Mouse (Mus musculus) thymus, postnatal 10 days (tissue): Measurements from ENCODE around the gene Mpp5.

Experiments
- DNase-seq, 2 experiments: peaks; one replicate each; pipeline ENCODE4 v3.0.0; 2021; ENCODE audit warnings: low spot score in 2 of 2

The Mpp5 gene

DNA sequence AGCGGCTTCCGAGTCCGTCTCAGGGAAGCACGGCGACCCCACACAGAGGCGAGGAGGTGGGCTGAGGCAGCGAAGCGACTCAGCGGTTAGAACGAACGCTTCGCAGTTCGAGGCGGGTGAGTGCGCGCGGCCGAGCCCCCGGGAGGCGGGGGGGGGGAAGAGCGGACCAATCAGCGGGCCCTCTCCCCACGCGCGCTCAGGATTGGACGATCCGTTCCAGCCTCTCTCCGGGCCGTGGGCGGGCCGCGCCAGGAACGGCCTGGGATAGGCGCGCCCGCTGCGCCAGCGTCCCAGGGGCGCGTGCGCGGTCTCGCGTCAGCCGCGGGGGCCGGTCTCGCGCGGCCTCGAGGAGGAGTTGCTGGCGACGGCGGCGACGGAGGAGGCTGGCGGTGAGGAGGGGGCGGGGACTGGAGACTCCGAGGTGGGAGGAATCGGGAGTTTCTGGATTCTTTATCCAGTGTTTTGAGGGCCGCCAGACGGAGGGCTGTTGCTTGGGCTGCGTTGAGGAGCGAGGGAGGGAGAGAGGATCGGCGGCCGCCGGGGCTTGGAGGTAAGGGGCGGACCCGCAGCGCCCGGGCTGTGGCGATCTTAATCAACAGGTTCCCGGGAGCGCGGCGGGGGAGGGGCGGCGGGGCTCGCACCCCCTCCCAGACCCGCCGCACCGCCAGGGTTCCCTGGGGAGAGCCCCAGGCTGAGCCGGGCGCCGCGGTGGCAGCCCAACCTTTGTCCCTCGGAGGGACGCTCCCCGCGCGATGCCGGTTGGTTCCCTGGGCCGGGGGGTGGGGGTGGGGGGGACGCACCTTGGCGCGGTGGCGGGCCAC is at the start of gene Mpp5:
TSS of gene Mpp5 (plus strand) at position 351 of the 821 bp plus-strand sequence.
- peak; percentile 95 to 96 for DNase-seq

DNA sequence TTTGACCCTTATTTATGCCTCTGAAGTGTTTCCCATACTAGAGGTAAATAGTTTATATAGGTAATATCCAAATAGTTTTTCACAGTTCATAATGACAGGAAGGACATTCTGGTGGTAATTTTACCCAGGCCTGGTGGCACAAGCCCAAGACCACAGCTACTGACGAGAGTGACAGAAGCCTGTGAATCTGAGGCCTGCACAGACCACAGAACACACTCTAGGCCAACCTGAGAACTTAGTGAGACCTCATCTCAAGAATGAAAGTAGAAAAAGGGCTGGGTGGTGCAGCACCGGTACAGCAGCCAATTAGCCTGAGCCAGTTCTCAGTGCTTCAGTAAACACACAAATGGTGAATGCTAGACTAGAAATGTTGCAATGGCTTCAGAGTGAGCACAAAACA is 30.9 kb upstream of the Mpp5 start:
- no peak for DNase-seq

DNA sequence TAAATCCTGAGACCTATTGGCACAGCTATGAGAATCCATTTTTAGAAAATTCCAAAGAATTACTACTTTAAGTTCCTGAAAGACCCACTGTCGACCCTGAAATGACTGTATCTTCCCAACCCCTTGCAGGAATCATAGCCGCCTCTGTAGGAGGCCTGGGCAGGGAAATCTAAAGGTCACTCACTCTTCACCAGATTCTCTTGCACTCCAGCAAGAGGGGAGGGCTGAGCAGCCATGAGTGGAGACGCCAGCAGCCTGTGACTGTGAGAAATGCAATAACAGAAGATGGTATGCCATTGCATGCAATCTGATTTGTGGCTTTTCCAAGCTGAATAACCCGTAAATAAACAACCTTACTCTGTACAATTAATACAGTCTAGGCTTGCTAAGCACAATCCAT is 21.0 kb upstream of the Mpp5 start:
- DNase-seq, result no peak

DNA sequence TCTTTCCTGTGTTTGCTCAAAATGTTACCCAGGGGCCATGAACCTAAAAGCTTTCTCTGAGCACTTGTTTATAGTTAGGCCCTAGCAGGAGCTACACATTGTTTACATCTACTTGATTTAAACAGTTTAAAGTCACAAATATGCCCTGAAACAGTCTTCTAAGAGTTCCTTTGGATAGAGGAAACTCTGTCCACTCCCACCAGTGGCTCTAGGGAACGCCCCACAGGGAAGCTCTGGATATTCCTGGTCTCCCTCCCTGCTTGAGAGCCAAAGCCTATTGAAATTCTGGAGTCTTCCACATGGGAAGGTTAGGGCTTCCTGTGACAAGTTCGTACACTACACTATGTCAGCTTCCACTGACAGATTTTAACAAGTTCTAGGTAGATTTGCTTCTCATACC is 9.1 kb upstream of the Mpp5 start:
- DNase-seq, result no peak

DNA sequence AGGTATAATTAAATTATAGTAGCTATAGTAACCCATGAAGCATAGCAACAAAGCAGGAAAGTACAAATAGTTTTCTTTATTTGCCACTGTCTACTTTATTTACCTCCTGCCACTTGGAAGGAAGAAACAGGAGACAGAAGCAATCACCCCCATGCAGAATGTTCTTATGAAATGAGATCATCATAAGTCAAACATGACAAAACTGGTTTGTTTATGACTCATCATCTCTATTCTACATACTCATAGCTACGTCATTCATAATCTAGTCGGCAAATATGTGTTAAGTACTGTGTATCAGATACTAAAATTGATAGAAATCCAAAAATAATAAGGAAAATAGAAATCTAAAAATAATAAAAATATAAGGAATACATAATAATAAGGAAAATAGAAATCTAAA is 8.4 kb upstream of the Mpp5 start:
- DNase-seq, result no peak

DNA sequence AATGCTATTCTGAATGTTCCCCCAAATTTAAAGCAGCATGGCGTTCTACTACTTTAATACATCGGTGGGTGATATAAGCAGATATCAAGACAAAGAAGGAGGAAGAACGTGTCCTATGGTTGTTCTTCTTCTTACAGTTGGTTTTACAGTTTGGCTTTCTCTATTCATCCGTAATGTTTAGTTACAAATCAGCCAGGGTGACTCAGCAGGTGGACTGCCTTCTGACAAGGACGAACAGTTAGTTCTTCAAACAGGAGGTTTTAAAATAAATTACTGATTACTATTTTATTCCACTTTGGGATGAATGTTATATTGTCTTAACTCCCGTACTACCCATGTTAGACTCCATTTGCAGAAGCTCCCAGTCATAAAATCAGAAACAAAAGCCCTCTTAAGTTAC is 2.5 kb upstream of the Mpp5 start:
- DNase-seq, result no peak

DNA sequence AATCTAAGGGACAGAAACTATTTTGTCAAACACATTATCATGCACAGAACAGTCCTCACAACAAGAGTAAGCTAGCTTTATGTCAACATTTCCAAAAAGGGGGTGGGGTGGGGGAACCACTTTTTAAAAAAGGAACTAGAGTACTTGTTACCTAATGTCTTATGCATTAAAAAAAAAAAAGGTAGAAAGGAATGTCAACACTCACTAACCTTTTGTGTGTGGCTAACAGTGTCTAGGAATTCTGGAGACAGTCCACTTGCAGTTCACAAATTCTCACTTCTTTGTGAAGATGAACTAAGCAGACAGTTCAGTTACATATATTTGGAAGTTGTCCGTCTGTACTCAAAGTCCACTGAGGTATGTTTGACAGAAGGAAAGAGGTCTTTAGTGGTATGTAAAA is 1.3 kb upstream of the Mpp5 start:
- DNase-seq, result no peak

DNA sequence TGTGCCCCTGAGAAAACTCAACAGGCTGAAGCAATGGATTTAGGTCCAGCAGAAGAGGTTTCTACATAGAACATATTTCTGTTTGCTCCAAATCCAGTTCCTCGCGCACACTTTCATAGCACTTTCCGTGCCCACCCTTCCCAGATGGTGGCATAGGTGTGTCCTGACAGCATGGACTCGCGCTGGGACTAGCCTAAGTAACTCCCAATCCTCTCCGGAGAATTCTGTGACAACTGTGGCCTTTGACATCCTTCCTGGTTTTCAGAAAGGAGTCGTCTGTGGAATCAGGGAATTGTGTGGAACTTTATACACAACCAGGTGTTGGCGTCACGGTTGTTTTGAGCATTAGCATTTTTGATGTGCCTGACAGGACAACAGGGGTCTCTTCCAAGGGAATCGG is 594 bp upstream of the Mpp5 start:
- peak in 1 of 2 experiments; percentile 14 for DNase-seq

DNA sequence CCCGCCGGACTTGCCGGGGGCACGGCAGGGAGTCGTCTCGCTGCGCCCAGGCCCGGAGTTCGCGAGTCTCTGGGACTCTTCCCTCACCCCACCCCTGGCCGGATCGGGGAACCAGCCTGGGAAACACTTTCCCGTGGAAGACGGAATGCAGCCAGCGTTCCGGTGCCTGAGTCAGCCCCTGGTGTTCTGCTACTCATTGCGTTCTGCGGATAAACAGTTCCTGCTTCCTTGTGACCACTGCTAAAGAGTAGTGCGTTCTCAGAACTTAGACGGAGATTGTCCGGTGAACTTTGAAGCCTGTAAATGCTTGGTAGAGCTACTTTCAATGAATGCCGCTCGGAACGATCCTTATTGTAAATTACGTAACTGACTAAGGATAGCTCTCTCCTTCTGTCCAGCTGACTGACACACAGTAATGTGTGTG is 683 bp downstream of the Mpp5 start:
- DNase-seq, result peak; percentile 32 to 43

DNA sequence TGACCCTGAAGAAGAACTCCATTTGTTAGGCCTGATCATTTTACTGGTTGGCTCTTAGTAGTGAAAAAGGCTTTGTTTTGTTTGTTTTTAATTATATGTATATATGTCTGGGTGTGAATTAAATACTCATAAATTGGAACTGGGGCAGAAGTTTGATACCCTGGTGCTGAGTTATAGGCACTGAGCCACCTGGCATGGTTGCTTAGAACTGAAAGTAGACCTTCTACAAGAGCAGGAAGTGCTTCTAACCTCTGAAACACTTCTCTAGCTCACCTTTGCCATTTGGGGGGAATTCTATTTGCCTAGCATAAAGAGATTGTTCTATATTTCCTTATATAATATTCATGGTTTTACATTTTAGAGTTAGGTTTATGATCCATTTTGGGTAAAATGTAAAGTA is 13.3 kb downstream of the Mpp5 start:
- DNase-seq, result peak in 1 of 2 experiments; percentile 5

DNA sequence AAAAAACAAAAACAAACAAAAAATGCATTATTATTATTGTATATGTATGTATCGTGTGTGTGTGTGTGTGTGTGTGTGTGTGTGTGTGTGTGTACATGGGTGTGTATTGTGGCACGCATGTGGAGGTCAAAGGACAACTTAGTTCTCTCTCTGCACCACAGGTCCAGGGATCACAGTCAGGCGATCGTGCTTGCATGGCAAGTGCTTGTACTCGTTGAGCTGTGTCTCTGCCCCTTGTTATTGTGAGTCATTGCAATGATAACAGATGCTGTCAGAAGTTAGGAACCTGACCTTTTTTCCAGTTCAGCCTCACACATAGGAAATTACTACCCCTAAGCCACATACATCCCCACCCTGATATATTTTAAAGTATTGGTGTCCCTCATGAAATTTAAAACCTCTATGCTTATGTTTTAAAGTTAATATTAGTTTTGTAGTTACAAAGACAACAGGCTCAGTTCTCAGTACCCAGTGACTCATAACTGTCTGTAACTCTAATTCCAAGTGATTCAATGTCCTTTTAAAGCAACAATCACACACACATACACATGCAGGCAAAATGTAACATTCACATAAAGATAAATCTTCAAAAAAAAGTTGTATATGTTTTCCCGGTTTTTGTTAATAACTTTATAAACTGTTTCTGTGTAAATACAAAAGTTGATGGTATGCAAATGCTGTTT is 20.5 kb downstream of the Mpp5 start:
- DNase-seq, result no peak

DNA sequence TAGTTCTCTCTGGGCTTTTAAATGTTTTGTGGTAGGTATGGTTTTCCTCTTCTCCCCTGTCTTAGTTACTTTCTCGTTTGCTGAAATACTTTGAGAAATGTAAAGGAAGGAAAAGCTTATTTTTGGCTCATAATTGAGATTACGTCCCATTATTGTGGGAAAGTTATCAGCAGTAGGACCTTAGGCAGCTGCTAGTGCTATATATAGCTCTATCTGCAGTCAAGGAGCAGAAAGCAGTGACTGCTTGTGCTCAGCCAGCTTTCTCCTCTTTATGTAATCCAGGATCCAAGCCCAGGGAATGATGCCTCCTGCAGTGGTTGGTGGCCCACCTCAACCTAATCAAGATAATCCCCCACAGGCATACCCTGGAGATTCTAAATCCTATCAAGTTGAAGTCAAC is 24.5 kb downstream of the Mpp5 start:
- DNase-seq, result no peak

DNA sequence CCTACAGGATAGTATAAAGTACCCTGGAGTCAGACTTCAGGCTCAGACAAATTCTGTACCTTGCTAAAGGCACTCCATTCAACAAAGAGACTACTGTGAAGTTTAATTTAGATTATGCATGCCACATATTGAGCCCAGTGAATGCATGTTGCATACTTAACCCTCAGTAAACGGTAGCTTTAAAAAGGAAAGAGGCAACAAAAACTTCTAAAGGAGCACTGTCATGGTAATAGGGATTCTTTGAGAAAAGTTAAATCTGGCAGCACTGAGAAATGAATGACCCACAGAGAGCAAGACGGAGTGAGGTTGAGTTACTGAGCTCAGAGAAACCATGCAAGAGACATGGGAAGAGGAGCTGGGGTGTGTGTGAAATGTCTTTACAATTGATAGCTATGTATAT is 29.2 kb downstream of the Mpp5 start:
- no peak for DNase-seq

DNA sequence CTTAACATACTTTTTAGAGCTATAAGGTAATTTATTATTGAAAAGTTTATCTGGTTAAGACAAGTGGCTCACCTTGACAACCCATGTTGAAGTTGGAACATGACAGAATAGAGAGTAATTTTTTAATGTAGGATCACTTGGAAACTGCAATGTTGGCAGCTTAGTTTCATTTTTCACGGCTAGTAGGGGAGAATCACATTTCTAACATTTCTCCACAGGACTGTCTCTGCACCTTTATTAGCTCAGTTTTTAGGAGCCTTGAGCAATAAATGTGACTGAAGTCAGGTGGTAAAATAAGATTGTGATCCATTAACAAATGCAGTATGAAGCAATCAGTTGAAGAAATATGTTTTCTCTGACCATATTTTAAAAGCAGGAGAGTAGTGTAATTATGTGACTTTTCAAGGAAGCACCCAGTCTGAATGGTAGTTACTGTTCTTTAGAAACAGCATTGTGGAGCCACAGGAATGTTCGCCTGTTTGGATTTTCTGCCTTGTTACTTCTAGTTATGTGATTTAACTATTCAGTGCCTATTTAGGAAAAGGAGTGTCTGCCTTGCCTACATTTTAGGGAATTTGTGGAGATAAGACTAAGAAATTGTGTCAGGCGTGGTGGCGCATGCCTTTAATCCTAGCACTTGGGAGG is 29.8 kb downstream of the Mpp5 start:
- no peak for DNase-seq

DNA sequence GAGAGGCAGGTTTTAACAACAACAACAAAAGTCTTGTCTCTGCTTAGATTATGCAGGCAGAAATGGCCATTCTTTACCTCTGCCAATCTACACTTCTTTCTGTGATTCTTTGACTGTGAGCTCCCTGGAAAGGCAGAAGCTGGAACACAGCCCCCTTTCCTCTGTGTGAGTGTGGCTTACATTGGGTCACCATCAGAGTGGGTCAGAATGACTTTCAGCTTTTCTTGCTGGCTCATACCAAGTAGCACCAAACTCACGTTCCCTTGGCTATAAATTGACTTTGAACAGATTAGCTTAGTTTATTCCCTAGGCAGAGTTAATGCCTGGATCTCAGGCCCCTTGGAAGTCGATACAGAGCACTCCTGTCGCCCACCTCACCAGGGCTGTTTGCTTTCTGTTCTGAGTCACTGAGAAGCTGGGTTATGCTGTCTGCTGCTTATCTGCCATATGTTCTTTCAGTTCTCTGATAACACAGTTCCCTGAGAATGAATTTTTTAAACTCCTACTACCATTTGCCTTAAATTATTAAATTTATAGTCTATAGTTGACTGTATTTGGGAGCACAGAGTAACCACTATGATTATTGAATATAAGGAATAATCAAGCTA is 39.7 kb downstream of the Mpp5 start:
- no peak for DNase-seq

DNA sequence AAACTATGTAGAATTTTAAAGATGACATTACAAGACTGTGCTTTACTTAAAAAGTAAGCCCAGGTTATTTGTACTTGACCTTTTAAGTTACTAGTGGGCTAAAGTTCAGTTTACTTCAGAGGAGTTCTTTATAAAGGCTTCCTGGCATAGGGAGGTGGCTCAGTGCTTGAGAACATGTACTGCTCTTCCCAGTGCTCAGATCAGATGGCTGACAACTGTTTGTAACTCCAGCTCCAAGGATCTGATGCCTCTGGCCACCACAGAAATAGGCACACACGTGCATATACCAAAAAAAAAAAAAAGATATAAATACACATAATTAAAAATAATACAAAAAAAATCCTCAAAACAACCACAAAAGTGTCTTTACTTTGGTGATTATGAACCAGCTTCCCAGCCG is 42.1 kb downstream of the Mpp5 start:
- DNase-seq, result no peak

DNA sequence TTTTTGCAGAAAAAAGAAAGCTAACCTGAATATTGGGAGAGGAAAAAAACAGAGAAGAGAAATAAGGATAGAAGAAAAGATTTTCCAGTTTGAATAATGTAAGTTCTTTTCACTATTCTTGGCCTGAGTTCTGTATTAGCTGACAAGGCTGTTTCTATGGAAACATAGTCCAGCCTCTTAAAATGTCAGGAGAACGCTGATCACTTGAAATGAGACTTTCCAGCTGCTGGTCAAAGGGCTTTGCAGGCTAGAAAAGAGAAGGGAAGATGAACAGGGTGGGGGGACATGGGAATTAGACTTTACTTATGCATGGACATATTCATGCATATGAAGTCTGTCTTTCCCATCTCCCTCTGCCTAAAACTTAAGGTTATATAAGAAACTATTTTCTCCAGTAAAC is 45.5 kb downstream of the Mpp5 start:
- no peak for DNase-seq

DNA sequence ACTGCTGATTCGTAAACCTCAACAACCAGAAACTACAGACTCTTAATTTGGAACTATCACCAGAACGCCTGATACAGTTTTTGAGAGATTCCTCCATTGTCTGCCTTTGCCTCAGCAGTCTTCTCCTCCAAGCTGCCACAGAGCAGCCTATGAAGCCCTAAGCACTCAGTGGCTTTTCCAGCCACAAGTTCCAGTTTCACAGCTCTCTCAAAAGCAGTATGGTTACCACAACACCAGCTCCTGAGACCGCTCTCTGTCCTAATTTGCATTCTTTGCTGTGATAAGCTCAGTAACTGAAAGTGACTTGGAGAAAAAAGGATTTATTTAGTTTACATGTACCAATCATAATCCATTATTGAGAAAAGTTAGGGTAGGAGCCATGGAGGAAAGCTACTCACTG is 51.3 kb downstream of the Mpp5 start:
- no peak for DNase-seq

DNA sequence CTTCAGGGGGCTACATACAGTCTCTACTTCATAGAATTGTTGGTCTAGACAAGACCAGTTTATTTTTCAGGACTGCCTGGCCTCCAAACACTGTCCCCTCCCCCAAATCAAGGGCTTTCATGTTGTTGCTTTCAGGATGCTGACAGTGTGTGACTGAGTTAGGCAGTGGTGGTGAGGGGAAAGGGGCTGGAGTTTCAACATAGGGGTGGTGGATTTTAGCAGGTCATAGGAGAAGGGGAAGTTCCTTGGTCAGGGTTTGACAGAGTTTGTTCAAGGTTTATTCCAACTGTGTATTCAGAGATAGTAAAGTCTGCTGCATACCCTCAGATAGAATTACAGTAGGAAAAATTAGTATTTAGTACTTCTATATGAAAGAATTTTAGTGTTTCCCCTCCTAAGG is 53.1 kb downstream of the Mpp5 start:
- DNase-seq, result no peak

DNA sequence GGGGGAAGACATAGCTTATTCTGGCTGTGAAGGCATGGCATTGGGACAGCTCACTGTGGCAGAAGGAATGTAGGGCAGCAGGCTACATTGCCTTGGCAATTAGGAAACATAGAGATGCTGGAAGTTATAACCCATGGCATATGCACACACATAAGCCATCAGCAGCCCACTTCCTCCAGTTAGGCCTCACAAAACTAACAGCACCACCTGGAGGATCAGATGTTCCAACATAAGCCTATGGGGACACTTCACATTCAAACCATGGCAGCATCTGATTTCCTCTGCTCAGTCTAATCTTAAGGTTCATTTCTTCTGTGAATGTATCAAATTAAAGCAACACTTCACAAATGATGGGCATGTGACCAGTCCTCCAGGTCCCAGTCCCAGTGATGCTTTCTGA is 65.7 kb downstream of the Mpp5 start:
- DNase-seq, result peak in 1 of 2 experiments; percentile 20

DNA sequence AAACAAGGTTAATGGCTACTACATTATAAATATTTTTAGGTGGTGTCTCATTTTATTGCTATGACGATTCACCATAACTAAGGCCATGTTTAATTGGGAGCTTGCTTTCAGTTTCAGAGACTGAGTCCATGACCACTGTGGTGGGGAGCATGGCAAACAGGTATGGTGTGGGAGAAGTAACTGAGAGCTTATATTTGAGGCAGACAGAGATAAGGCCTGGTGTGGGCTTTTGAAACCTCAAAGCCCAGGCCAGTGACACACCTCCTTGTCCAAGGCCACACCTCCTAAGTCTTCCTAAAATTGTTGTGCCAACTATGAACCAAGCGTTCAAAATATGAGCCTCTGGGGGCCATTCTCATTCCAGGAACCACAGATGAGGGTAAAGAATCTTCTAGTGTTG is 85.8 kb downstream of the Mpp5 start:
- no peak for DNase-seq

DNA sequence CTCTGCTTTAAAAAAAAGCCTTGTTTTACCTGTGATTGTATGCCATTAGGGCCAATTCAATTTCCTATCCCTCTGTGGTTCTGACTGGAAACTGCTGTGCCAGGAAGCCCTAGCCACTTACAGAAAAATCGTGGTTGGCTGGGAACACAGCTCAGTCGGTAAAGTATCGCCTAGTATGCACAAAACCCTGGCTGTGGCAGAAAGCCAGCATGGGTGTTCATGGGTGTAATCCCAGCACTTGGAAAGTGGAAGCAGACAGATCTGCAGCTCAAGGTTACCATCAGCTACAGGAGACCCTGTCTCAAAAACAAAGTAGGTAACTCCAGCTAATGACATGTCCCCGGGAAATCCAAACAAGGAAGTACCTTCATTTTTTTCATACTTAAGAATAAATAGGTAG is 91.2 kb downstream of the Mpp5 start:
- no peak for DNase-seq

DNA sequence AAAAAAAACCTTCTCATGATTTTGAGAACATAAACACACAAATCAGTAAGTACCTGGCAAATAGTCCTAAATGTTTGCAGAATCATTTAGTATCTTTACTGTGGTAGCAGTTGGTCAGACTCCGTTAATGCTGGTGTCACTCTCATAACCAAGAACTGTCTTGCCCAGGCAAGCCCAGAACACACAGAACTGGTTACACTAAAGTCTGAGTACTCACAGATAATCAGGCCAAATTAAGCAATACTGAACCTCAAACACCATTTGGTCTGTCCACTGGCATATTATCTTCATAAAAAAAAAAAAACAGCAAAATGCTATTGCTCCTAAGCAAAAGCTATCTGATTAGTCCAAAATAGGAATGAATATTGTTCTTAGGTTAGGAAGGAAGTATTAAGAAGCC is 93.7 kb downstream of the Mpp5 start:
- no peak for DNase-seq
